Mouse (Mus musculus): ENCODE measurements around the gene Olfr1025-ps1. TPM values are rescaled to one million over a fixed set of nuclear protein-coding genes. Genes with fewer than 3 reads are reported as not detected.

Gene Olfr1025-ps1
- polyA plus RNA-seq (2016; fragmentation: Nextera tagmentation; extraction: Ambion mirVana): not detected in 2 replicates

- no peak within 1 kb of the TSS for H3K9ac ChIP-seq
- ATAC-seq (ENCODE audit: insufficient number of reproducible peaks, insufficient read depth, low FRiP score, low TSS enrichment): no peak
- H3K4me1 ChIP-seq: no peaks in the 10 kb centered on the region
- no peak within 1 kb of the TSS for H3K27ac ChIP-seq
- no peaks in the 10 kb centered on the region for H3K27me3 ChIP-seq
- 48% methylated on average over 1 of the region's 1 CpGs for WGBS
- H3K9me3 ChIP-seq: no peaks in the 10 kb centered on the region
- H3K4me2 ChIP-seq (replicated peaks): no peak within 1 kb of the TSS
- no peaks in the 10 kb centered on the region for H3K36me3 ChIP-seq
- no peak within 1 kb of the TSS for H3K4me3 ChIP-seq
These were observed at the start of gene Olfr1025-ps1 for GRCm38 (mm10) chr2:85914893-85915292. Gene Olfr1025-ps1 (plus strand): TSS chr2:85915193.

GRCm38 (mm10) chr2:85868294-85868693 lies 46.7 kb upstream of the Olfr1025-ps1 start, which contains the start of gene Olfr1022:
Gene Olfr1022 (plus strand): TSS chr2:85868594.
- no peak within 1 kb of the TSS for H3K4me3 ChIP-seq
- H3K4me2 ChIP-seq (replicated peaks): no peak within 1 kb of the TSS
- no peaks in the 10 kb centered on the region for H3K36me3 ChIP-seq
- H3K4me1 ChIP-seq: no peaks in the 10 kb centered on the region
- H3K9me3 ChIP-seq: no peaks in the 10 kb centered on the region
- WGBS: 63% methylated on average over 2 of the region's 2 CpGs
- H3K9ac ChIP-seq: no peak within 1 kb of the TSS
- H3K27ac ChIP-seq: no peak within 1 kb of the TSS
- H3K27me3 ChIP-seq: no peaks in the 10 kb centered on the region
- no peak for ATAC-seq (ENCODE audit: insufficient number of reproducible peaks, insufficient read depth, low FRiP score, low TSS enrichment)

- H3K9me3 ChIP-seq: no peaks in the 10 kb centered on the region
- no peak within 1 kb of the TSS for H3K4me2 ChIP-seq (replicated peaks)
- H3K4me3 ChIP-seq: no peak within 1 kb of the TSS
- H3K36me3 ChIP-seq: no peaks in the 10 kb centered on the region
- no peak within 1 kb of the TSS for H3K27ac ChIP-seq
- H3K4me1 ChIP-seq: no peaks in the 10 kb centered on the region
- H3K9ac ChIP-seq: no peak within 1 kb of the TSS
- H3K27me3 ChIP-seq: no peaks in the 10 kb centered on the region
- no peak for ATAC-seq (ENCODE audit: insufficient number of reproducible peaks, insufficient read depth, low FRiP score, low TSS enrichment)
- 76% methylated on average over 2 of the region's 2 CpGs for whole genome bisulfite sequencing
These were observed 29.7 kb upstream of the Olfr1025-ps1 start, which contains the start of gene Olfr1023 for GRCm38 (mm10) chr2:85885340-85885739. Gene Olfr1023 (plus strand): TSS chr2:85885640.

- ATAC-seq (ENCODE audit: insufficient number of reproducible peaks, insufficient read depth, low FRiP score, low TSS enrichment): no peak
- WGBS: 81% methylated on average over 3 of the region's 3 CpGs
- Histone ChIP-seq H3K36me3 (no peaks in the 10 kb centered on the region), H3K4me1 (no peaks in the 10 kb centered on the region), H3K4me3 (no peak within 1 kb of the TSS), H3K9ac (no peak within 1 kb of the TSS), H3K27me3 (no peaks in the 10 kb centered on the region), H3K27ac (no peak within 1 kb of the TSS), H3K9me3 (no peaks in the 10 kb centered on the region), H3K4me2 (replicated peaks) (no peak within 1 kb of the TSS)
These were observed 10.0 kb upstream of the Olfr1025-ps1 start, which contains the start of gene Olfr1024 for GRCm38 (mm10) chr2:85904952-85905351. Gene Olfr1024 (minus strand): TSS chr2:85905052.

GRCm38 (mm10) chr2:85913197-85913596 lies 1.8 kb upstream of the Olfr1025-ps1 start:
- Histone ChIP-seq H3K9me3 (no peaks in the 10 kb centered on the region), H3K4me3 (no peak overlapping the region), H3K27ac (no peak overlapping the region), H3K9ac (no peak overlapping the region), H3K36me3 (no peaks in the 10 kb centered on the region), H3K4me1 (no peaks in the 10 kb centered on the region), H3K27me3 (no peaks in the 10 kb centered on the region), H3K4me2 (replicated peaks) (no peak overlapping the region)
- ATAC-seq (ENCODE audit: insufficient number of reproducible peaks, insufficient read depth, low FRiP score, low TSS enrichment): no peak

- WGBS: 88% methylated on average over 3 of the region's 3 CpGs
- Histone ChIP-seq H3K27ac (no peak within 1 kb of the TSS), H3K27me3 (no peaks in the 10 kb centered on the region), H3K4me2 (replicated peaks) (no peak within 1 kb of the TSS), H3K4me1 (no peaks in the 10 kb centered on the region), H3K4me3 (no peak within 1 kb of the TSS), H3K36me3 (no peaks in the 10 kb centered on the region), H3K9ac (no peak within 1 kb of the TSS), H3K9me3 (no peaks in the 10 kb centered on the region)
- ATAC-seq (ENCODE audit: insufficient number of reproducible peaks, insufficient read depth, low FRiP score, low TSS enrichment): no peak
These were observed 6.3 kb downstream of the Olfr1025-ps1 start, which contains the start of gene Olfr1026 for GRCm38 (mm10) chr2:85921258-85921657. Gene Olfr1026 (plus strand): TSS chr2:85921558.

- Histone ChIP-seq H3K27ac (no peak within 1 kb of the TSS), H3K9me3 (no peaks in the 10 kb centered on the region), H3K4me3 (no peak within 1 kb of the TSS), H3K27me3 (no peaks in the 10 kb centered on the region), H3K9ac (no peak within 1 kb of the TSS), H3K36me3 (no peaks in the 10 kb centered on the region), H3K4me1 (no peaks in the 10 kb centered on the region), H3K4me2 (replicated peaks) (no peak within 1 kb of the TSS)
- 77% methylated on average over 1 of the region's 1 CpGs for WGBS
- ATAC-seq (ENCODE audit: insufficient number of reproducible peaks, insufficient read depth, low FRiP score, low TSS enrichment): no peak
These were observed 35.1 kb downstream of the Olfr1025-ps1 start, which contains the start of gene Olfr1028 for GRCm38 (mm10) chr2:85950137-85950536. Gene Olfr1028 (plus strand): TSS chr2:85950437.

Other genes with a start within 250 kb of the Olfr1025-ps1 start
- not detected in 2 replicates for gene Olfr1006, start 236.4 kb upstream of the Olfr1025-ps1 start, polyA plus RNA-seq (2016; fragmentation: Nextera tagmentation; extraction: Ambion mirVana)
- gene Olfr1008, start 225.8 kb upstream of the Olfr1025-ps1 start, polyA plus RNA-seq (2016; fragmentation: Nextera tagmentation; extraction: Ambion mirVana): not detected in 2 replicates
- gene Olfr1009, start 199.8 kb upstream of the Olfr1025-ps1 start, polyA plus RNA-seq (2016; fragmentation: Nextera tagmentation; extraction: Ambion mirVana): not detected in 2 replicates
- gene Olfr1012, start 152.4 kb upstream of the Olfr1025-ps1 start, polyA plus RNA-seq (2016; fragmentation: Nextera tagmentation; extraction: Ambion mirVana): not detected in 2 replicates
- not detected in 2 replicates for gene Olfr1013, start 148.1 kb upstream of the Olfr1025-ps1 start, polyA plus RNA-seq (2016; fragmentation: Nextera tagmentation; extraction: Ambion mirVana)
- not detected in 2 replicates for gene Olfr1014, start 142.5 kb upstream of the Olfr1025-ps1 start, polyA plus RNA-seq (2016; fragmentation: Nextera tagmentation; extraction: Ambion mirVana)
- gene Olfr1015, start 133.2 kb upstream of the Olfr1025-ps1 start, polyA plus RNA-seq (2016; fragmentation: Nextera tagmentation; extraction: Ambion mirVana): not detected in 2 replicates
- not detected in 2 replicates for gene Olfr1016, start 112.6 kb upstream of the Olfr1025-ps1 start, polyA plus RNA-seq (2016; fragmentation: Nextera tagmentation; extraction: Ambion mirVana)
- gene Olfr1018, start 96.7 kb upstream of the Olfr1025-ps1 start, polyA plus RNA-seq (2016; fragmentation: Nextera tagmentation; extraction: Ambion mirVana): not detected in 2 replicates
- gene Olfr1019, start 69.7 kb upstream of the Olfr1025-ps1 start, polyA plus RNA-seq (2016; fragmentation: Nextera tagmentation; extraction: Ambion mirVana): not detected in 2 replicates
- gene Olfr1020, start 68.2 kb upstream of the Olfr1025-ps1 start, polyA plus RNA-seq (2016; fragmentation: Nextera tagmentation; extraction: Ambion mirVana): not detected in 2 replicates
- not detected in 2 replicates for gene Olfr1022, start 46.6 kb upstream of the Olfr1025-ps1 start, polyA plus RNA-seq (2016; fragmentation: Nextera tagmentation; extraction: Ambion mirVana)
- not detected in 2 replicates for gene Olfr1023, start 29.6 kb upstream of the Olfr1025-ps1 start, polyA plus RNA-seq (2016; fragmentation: Nextera tagmentation; extraction: Ambion mirVana)
- gene Olfr1024, start 10.1 kb upstream of the Olfr1025-ps1 start, polyA plus RNA-seq (2016; fragmentation: Nextera tagmentation; extraction: Ambion mirVana): not detected in 2 replicates
- gene Olfr1026, start 6.4 kb downstream of the Olfr1025-ps1 start, polyA plus RNA-seq (2016; fragmentation: Nextera tagmentation; extraction: Ambion mirVana): not detected in 2 replicates
- gene Olfr1028, start 35.2 kb downstream of the Olfr1025-ps1 start, polyA plus RNA-seq (2016; fragmentation: Nextera tagmentation; extraction: Ambion mirVana): not detected in 2 replicates
- gene Olfr1029, start 58.7 kb downstream of the Olfr1025-ps1 start, polyA plus RNA-seq (2016; fragmentation: Nextera tagmentation; extraction: Ambion mirVana): not detected in 2 replicates
- not detected in 2 replicates for gene Olfr1030, start 64.1 kb downstream of the Olfr1025-ps1 start, polyA plus RNA-seq (2016; fragmentation: Nextera tagmentation; extraction: Ambion mirVana)
- not detected in 2 replicates for gene Olfr1031, start 75.1 kb downstream of the Olfr1025-ps1 start, polyA plus RNA-seq (2016; fragmentation: Nextera tagmentation; extraction: Ambion mirVana)
- gene Olfr1032, start 90.3 kb downstream of the Olfr1025-ps1 start, polyA plus RNA-seq (2016; fragmentation: Nextera tagmentation; extraction: Ambion mirVana): not detected in 2 replicates
- 0.78 TPM in 1 of 2 replicates, not detected in the other for gene Olfr1033, start 105.4 kb downstream of the Olfr1025-ps1 start, polyA plus RNA-seq (2016; fragmentation: Nextera tagmentation; extraction: Ambion mirVana)
- not detected in 2 replicates for gene Olfr1034, start 130.7 kb downstream of the Olfr1025-ps1 start, polyA plus RNA-seq (2016; fragmentation: Nextera tagmentation; extraction: Ambion mirVana)
- not detected in 2 replicates for gene Olfr1036, start 158.8 kb downstream of the Olfr1025-ps1 start, polyA plus RNA-seq (2016; fragmentation: Nextera tagmentation; extraction: Ambion mirVana)
- not detected in 2 replicates for gene Olfr1037, start 172.2 kb downstream of the Olfr1025-ps1 start, polyA plus RNA-seq (2016; fragmentation: Nextera tagmentation; extraction: Ambion mirVana)
- gene Olfr1039, start 220.7 kb downstream of the Olfr1025-ps1 start, polyA plus RNA-seq (2016; fragmentation: Nextera tagmentation; extraction: Ambion mirVana): not detected in 2 replicates
- gene Olfr1040, start 231.5 kb downstream of the Olfr1025-ps1 start, polyA plus RNA-seq (2016; fragmentation: Nextera tagmentation; extraction: Ambion mirVana): not detected in 2 replicates
- not detected in 2 replicates for gene Olfr1042, start 246.6 kb downstream of the Olfr1025-ps1 start, polyA plus RNA-seq (2016; fragmentation: Nextera tagmentation; extraction: Ambion mirVana)

Data from embryonic facial prominence, embryonic 12.5 days (tissue).